Mouse (Mus musculus): ENCODE results near the gene Ncapg. TPM values are rescaled to one million over a fixed set of nuclear protein-coding genes. Genes with fewer than 3 reads are reported as not detected.
"Not testable (repeated sequence)": the region's sequence is repeated elsewhere in the genome, so short reads cannot be mapped to it uniquely, and the experiment has no call there.

Ncapg gene
- polyA plus RNA-seq, 2 experiments, result 29.2 to 40.6 TPM

GRCm38 (mm10) chr5:45638806-45639714 lies 30.7 kb upstream of the Ncapg start, which contains the start of gene Fam184b:
Gene Fam184b (minus strand): TSS chr5:45639614.
- H3K27me3 ChIP-seq (ENCODE audit: control insufficient read depth, insufficient read depth, low read length), result no peaks in the 10 kb centered on the region
- ATAC-seq (ENCODE audit: low FRiP score, low read depth) (peak; percentile 55), DNase-seq (ENCODE audit: low spot score) (peak; percentile 19)
- peak within 1 kb of the TSS; percentile 62 for H3K4me3 ChIP-seq (replicated peaks; ENCODE audit: low read length)
- no peaks in the 10 kb centered on the region for H3K9me3 ChIP-seq (ENCODE audit: control insufficient read depth, low read length)
- TF ChIP-seq POLR2A (IDR thresholded peaks at IDR 0.05; ENCODE audit: borderline replicate concordance, extremely low read depth, insufficient read depth, insufficient read length), result no peak
- H3K4me1 ChIP-seq (ENCODE audit: control insufficient read depth, insufficient read depth, low read length), result no peaks in the 10 kb centered on the region
- WGBS, result under 1% methylated on average over 47 of the region's 48 CpGs
- H3K4me2 ChIP-seq (replicated peaks; ENCODE audit: low read depth, low read length, severe bottlenecking), result peak within 1 kb of the TSS; percentile 97
- peak within 1 kb of the TSS; percentile 56 for H3K9ac ChIP-seq (ENCODE audit: low read depth, low read length, severe bottlenecking)
- no peaks in the 10 kb centered on the region for H3K36me3 ChIP-seq (ENCODE audit: control insufficient read depth, insufficient read depth, low read length)
- no peak within 1 kb of the TSS for H3K27ac ChIP-seq (replicated peaks; ENCODE audit: low read depth, low read length)

- TF ChIP-seq POLR2A (IDR thresholded peaks at IDR 0.05; ENCODE audit: borderline replicate concordance, extremely low read depth, insufficient read depth, insufficient read length), result no peak
- no peaks in the 10 kb centered on the region for H3K36me3 ChIP-seq (ENCODE audit: control insufficient read depth, insufficient read depth, low read length)
- H3K9me3 ChIP-seq (ENCODE audit: control insufficient read depth, low read length), result no peaks in the 10 kb centered on the region
- H3K4me3 ChIP-seq (replicated peaks; ENCODE audit: low read length), result peak overlapping the region; percentile 62
- ATAC-seq (ENCODE audit: low FRiP score, low read depth), result 0 out of 2 replicates have a peak, but pooled peaks have one; percentile 24
- no peaks in the 10 kb centered on the region for H3K4me1 ChIP-seq (ENCODE audit: control insufficient read depth, insufficient read depth, low read length)
- H3K9ac ChIP-seq (ENCODE audit: low read depth, low read length, severe bottlenecking), result peak overlapping the region; percentile 56
- peak overlapping the region; percentile 97 for H3K4me2 ChIP-seq (replicated peaks; ENCODE audit: low read depth, low read length, severe bottlenecking)
- H3K27me3 ChIP-seq (ENCODE audit: control insufficient read depth, insufficient read depth, low read length), result no peaks in the 10 kb centered on the region
- no peak overlapping the region for H3K27ac ChIP-seq (replicated peaks; ENCODE audit: low read depth, low read length)
- no peak for DNase-seq (ENCODE audit: low spot score)
- WGBS, result 2% methylated on average over 8 of the region's 8 CpGs
Measured at GRCm38 (mm10) chr5:45639715-45640092, 30.0 kb upstream of the Ncapg start.

DNA sequence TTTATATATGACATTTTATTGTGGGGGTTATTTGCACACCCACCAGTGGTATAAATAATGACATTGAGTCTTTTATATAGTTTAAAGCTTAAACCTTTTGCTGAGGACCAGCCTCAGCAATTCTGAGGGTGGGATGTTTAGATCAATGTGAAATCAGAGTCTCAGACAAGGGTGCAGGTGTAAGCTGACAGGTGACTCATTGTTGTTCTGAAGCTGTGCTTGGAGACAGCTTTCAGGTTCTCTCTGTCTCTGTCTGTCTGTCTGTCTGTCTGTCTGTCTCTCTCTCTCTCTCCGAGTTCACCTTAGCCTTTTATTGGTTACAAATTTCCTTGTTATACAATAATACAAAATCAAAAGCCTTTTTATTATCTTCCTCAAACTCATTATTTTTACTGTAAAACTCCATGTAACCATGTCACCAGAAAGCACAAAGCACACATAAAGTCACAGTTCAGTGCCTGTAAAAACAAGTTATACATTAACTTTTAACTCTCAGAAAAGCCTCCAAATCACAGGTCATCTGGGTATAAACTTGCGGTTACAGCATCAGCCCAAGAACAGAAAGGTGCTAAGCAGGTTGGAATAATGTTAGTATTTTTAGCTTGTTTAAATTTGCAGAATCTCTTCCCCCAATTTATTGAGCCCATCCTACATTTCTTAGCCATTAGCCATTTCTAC lies 18.6 kb upstream of the Ncapg start:
- no peaks in the 10 kb centered on the region for H3K27me3 ChIP-seq (ENCODE audit: control insufficient read depth, insufficient read depth, low read length)
- no peak overlapping the region for H3K9ac ChIP-seq (ENCODE audit: low read depth, low read length, severe bottlenecking)
- TF ChIP-seq POLR2A (IDR thresholded peaks at IDR 0.05; ENCODE audit: borderline replicate concordance, extremely low read depth, insufficient read depth, insufficient read length), result no peak
- H3K4me2 ChIP-seq (replicated peaks; ENCODE audit: low read depth, low read length, severe bottlenecking), result no peak overlapping the region
- no peaks in the 10 kb centered on the region for H3K36me3 ChIP-seq (ENCODE audit: control insufficient read depth, insufficient read depth, low read length)
- no peak overlapping the region for H3K4me3 ChIP-seq (replicated peaks; ENCODE audit: low read length)
- no peaks in the 10 kb centered on the region for H3K9me3 ChIP-seq (ENCODE audit: control insufficient read depth, low read length)
- DNase-seq (ENCODE audit: low spot score), result no peak
- H3K4me1 ChIP-seq (ENCODE audit: control insufficient read depth, insufficient read depth, low read length), result no peaks in the 10 kb centered on the region
- H3K27ac ChIP-seq (replicated peaks; ENCODE audit: low read depth, low read length), result no peak overlapping the region
- 70% methylated on average over 2 of the region's 2 CpGs for WGBS
- ATAC-seq (ENCODE audit: low FRiP score, low read depth), result no peak

GRCm38 (mm10) chr5:45658406-45658805 lies 11.3 kb upstream of the Ncapg start:
- not testable (repeated sequence) for H3K4me2 ChIP-seq (replicated peaks; ENCODE audit: low read depth, low read length, severe bottlenecking); H3K4me3 ChIP-seq (replicated peaks; ENCODE audit: low read length); H3K36me3 ChIP-seq (ENCODE audit: control insufficient read depth, insufficient read depth, low read length); H3K4me1 ChIP-seq (ENCODE audit: control insufficient read depth, insufficient read depth, low read length); H3K27ac ChIP-seq (replicated peaks; ENCODE audit: low read depth, low read length); H3K9ac ChIP-seq (ENCODE audit: low read depth, low read length, severe bottlenecking); DNase-seq (ENCODE audit: low spot score); H3K27me3 ChIP-seq (ENCODE audit: control insufficient read depth, insufficient read depth, low read length); H3K9me3 ChIP-seq (ENCODE audit: control insufficient read depth, low read length); ATAC-seq (ENCODE audit: low FRiP score, low read depth)
- 96% methylated on average over 13 of the region's 13 CpGs for WGBS

DNA sequence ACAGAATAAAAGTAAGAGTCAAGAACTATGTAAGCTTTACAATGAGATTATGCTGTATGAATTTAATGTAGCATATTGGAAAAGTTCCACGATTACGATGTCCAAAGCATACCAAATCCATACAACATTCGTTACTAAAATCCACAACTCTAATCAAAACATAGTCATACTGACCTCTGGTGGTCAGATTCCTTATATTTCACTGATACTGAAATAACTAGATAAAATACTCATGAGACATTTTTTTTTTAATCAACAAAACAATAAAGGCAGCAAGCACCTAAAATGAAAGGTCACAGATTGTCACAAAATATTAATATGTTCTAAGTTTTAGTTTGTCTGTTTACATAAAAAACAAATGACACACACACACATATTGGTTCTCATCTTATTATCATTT lies 1.4 kb upstream of the Ncapg start:
- peak; percentile 93 for DNase-seq (ENCODE audit: low spot score)
- WGBS, result 29% methylated on average over 3 of the region's 3 CpGs
- peak overlapping the region; percentile 71 for H3K4me2 ChIP-seq (replicated peaks; ENCODE audit: low read depth, low read length, severe bottlenecking)

More for the DNA sequence above, 1.4 kb upstream of the Ncapg start:
- no peak overlapping the region for H3K27ac ChIP-seq (replicated peaks; ENCODE audit: low read depth, low read length)
- H3K4me1 ChIP-seq (ENCODE audit: control insufficient read depth, insufficient read depth, low read length), result peaks cover 3% of the 10 kb centered on the region; the same call in 1 of the 2 replicates
- no peaks in the 10 kb centered on the region for H3K27me3 ChIP-seq (ENCODE audit: control insufficient read depth, insufficient read depth, low read length)
- no peaks in the 10 kb centered on the region for H3K36me3 ChIP-seq (ENCODE audit: control insufficient read depth, insufficient read depth, low read length)
- H3K4me3 ChIP-seq (replicated peaks; ENCODE audit: low read length), result no peak overlapping the region
- no peak overlapping the region for H3K9ac ChIP-seq (ENCODE audit: low read depth, low read length, severe bottlenecking)
- no peaks in the 10 kb centered on the region for H3K9me3 ChIP-seq (ENCODE audit: control insufficient read depth, low read length)
- TF ChIP-seq POLR2A (IDR thresholded peaks at IDR 0.05; ENCODE audit: borderline replicate concordance, extremely low read depth, insufficient read depth, insufficient read length), result no peak
- ATAC-seq (ENCODE audit: low FRiP score, low read depth), result no peak
